In the genomic region with DNA sequence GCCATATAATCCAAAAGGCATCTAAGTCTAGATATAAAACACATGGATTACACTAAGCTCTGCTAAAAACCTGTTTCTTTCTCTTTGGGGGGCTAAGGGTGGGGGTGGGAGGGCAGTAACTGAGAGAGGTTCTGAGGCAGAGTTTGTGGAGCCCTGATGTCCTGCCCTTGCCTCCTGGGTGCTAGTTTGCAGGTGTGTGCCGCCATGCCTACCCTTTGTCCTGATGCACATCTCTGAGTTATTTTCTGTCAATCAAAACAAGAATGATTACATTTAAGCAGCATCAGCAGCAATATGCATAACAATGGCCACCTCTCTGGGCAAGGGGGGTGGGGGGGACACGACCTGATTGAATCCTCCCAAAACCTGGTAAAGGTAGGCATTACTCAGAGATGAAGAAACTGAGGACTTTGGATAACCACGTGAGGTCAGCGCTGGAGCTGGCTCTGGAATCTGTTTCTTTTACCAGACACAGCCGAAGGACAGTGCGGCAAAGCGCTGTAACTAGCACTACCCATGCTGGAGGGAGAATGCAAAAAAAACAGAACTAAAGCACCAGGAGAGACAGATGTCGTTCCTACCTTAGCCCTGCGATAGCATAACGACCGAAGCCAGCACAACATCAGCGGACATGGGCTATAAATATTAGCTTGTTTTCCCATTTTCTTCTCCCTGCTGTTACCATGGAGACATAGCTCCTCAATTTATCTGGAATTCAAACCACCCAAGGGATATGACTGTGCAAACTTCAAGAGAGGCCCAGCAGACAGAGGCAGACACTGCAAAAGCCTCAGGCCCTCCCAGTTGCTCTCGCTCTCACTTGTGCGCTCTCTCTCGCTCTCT, we compare ENCODE assay signal across 9 mouse cellular contexts. TPM values are rescaled to one million over a fixed set of nuclear protein-coding genes. Genes with fewer than 3 reads are reported as not detected.
DNase-seq lines count a peak whose midpoint lies in the region; ATAC-seq lines count a peak whose summit lies in the region.
"Had no signal": no experiment of that assay in that cellular context is flagged by ENCODE, and none has a peak within 500 bp of the region (broad histone marks: within the 10 kb centered on the region; RNA-seq: fewer than 3 reads in every experiment).

No protein-coding gene starts in this region.

- no peaks in the 10 kb centered on the region for H3K27me3 ChIP-seq in heart, embryonic 14.5 days (ENCODE audit: control insufficient read depth, insufficient read depth, low read length)
- peaks cover 40% of the 10 kb centered on the region for H3K27me3 ChIP-seq in midbrain, embryonic 10.5 days (ENCODE audit: low read depth, poor library complexity, severe bottlenecking)
- H3K27me3 ChIP-seq: liver, embryonic 13.5 days had no signal

- intact Hi-C loops in heart, postnatal 14 days (cut with DNase I), result no loop called here

- peak overlapping the region; percentile 47 for H3K9ac ChIP-seq in heart, embryonic 14.5 days (ENCODE audit: low read length)
- H3K9ac ChIP-seq: liver, embryonic 13.5 days had no signal

- H3K36me3 ChIP-seq in heart, embryonic 14.5 days (ENCODE audit: control insufficient read depth, insufficient read depth, low read length), result no peaks in the 10 kb centered on the region
- no peaks in the 10 kb centered on the region for H3K36me3 ChIP-seq in midbrain, embryonic 10.5 days
- H3K36me3 ChIP-seq: liver, embryonic 13.5 days had no signal

- WGBS in heart, embryonic 14.5 days, result 47% methylated on average over 15 of the region's 15 CpGs
- 40% methylated on average over 15 of the region's 15 CpGs for WGBS in midbrain, embryonic 10.5 days

- peaks cover 14 to 23% of the 10 kb centered on the region in 2 experiments for H3K4me1 ChIP-seq in heart, embryonic 14.5 days (ENCODE audit: control insufficient read depth in 2 of 2, insufficient read depth in 2 of 2, low read length in 2 of 2)
- H3K4me1 ChIP-seq in midbrain, embryonic 10.5 days, result peaks cover 40% of the 10 kb centered on the region

- peak overlapping the region in 1 of 2 experiments; percentile 1; a peak in 1 of 4 replicates for H3K27ac ChIP-seq in heart, embryonic 14.5 days (replicated peaks in 1 of 2; ENCODE audit: control insufficient read depth in 1 of 2, insufficient read depth in 1 of 2, low read depth in 2 of 2, low read length in 2 of 2)
- H3K27ac ChIP-seq in midbrain, embryonic 10.5 days (replicated peaks), result peak overlapping the region; percentile 85
- H3K27ac ChIP-seq: liver, embryonic 13.5 days had no signal

- ATAC-seq in heart, embryonic 14.5 days (ENCODE audit: insufficient number of reproducible peaks, insufficient read depth, low FRiP score, low read depth), result no peak
- no peak for ATAC-seq in megakaryocyte-erythroid progenitor cell, adult 5-6 weeks (replicated peaks; ENCODE audit: low FRiP score, low TSS enrichment, poor library complexity, severe bottlenecking)
- no peak for ATAC-seq in inflammation-experienced regulatory T-cells, adult 6 months

- peak overlapping the region; percentile 14 for H3K4me2 ChIP-seq in heart, embryonic 14.5 days (ENCODE audit: low read length)
- H3K4me2 ChIP-seq: liver, embryonic 13.5 days had no signal

- DNase-seq in heart, adult 8-10 months (ENCODE audit: low spot score), result peak; percentile 50
- DNase-seq in heart, postnatal 14 days, result no peak
- peak; percentile 34 for DNase-seq in brain, embryonic 18.5 days (ENCODE audit: low read depth, low spot score)
- peak; percentile 48 for DNase-seq in midbrain, embryonic 10.5 days (ENCODE audit: low spot score)
- DNase-seq in thymus, adult 18-20 months, result no peak
- DNase-seq: liver, embryonic 13.5 days had no signal

- H3K9me3 ChIP-seq in heart, embryonic 14.5 days (ENCODE audit: control insufficient read depth, low read length), result no peaks in the 10 kb centered on the region
- no peaks in the 10 kb centered on the region for H3K9me3 ChIP-seq in midbrain, embryonic 10.5 days (replicated peaks)
- H3K9me3 ChIP-seq: liver, embryonic 13.5 days had no signal

- no peak overlapping the region for H3K4me3 ChIP-seq in heart, embryonic 14.5 days (ENCODE audit: control insufficient read depth in 1 of 2, insufficient read depth in 1 of 2, low read depth in 1 of 2, low read length in 2 of 2)
- H3K4me3 ChIP-seq in midbrain, embryonic 10.5 days, result peak overlapping the region; percentile 35
- H3K4me3 ChIP-seq: liver, embryonic 13.5 days had no signal

RNA-seq across cellular contexts. Expression of gene Bclaf1, which starts 26.1 kb away (rescaled TPM):
- total RNA-seq in heart, adult 8-10 months (2022), result 10 to 100 TPM; 44.7 to 58.2 (median 51.9) TPM
- 10 to 100 TPM; 68.4 to 68.7 TPM for total RNA-seq in heart, postnatal 14 days (2021)
- polyA plus RNA-seq in heart, embryonic 14.5 days (2014; fragmentation: Nextera tagmentation; extraction: Ambion mirVana), result 86.5 and 89.4 TPM in 2 replicates
- polyA plus RNA-seq in midbrain, embryonic 10.5 days (2016; fragmentation: Nextera tagmentation; extraction: Ambion mirVana), result 154 and 165 TPM in 2 replicates
- 292 and 335 TPM in 2 replicates for total RNA-seq in megakaryocyte-erythroid progenitor cell, adult 5-6 weeks (2014; fragmentation: Nextera tagmentation)
- 857 and 878 TPM in 2 replicates for total RNA-seq in megakaryocyte-erythroid progenitor cell, adult 5-6 weeks (2017)
- 100 to 1,000 TPM; 132 to 233 (median 189) TPM for polyA plus RNA-seq in inflammation-experienced regulatory T-cells, adult 6 months (2017; shearing (Covaris generic))

Comparison
In these comparisons a context has a peak if more than half of its experiments do, and no peak if none do; other contexts are left out.
1. DNase-seq: peak in heart, adult 8-10 months (single experiment), brain, embryonic 18.5 days (single experiment) and midbrain, embryonic 10.5 days (single experiment); none in heart, postnatal 14 days (0 of 2) and thymus, adult 18-20 months (0 of 2).
2. RNA of gene Bclaf1, which starts 26.1 kb away (total RNA-seq): 292 to 878 TPM in megakaryocyte-erythroid progenitor cell, adult 5-6 weeks; 68.4 to 68.7 TPM in heart, postnatal 14 days and 44.7 to 58.2 TPM in heart, adult 8-10 months; every median in the first group is over 4 times any median in the second.